Mouse (Mus musculus): ENCODE results near the gene Prdm11. TPM values are rescaled to one million over a fixed set of nuclear protein-coding genes. Genes with fewer than 3 reads are reported as not detected.

Gene Prdm11
- polyA plus RNA-seq, 1 experiment: 4.3 TPM

DNA sequence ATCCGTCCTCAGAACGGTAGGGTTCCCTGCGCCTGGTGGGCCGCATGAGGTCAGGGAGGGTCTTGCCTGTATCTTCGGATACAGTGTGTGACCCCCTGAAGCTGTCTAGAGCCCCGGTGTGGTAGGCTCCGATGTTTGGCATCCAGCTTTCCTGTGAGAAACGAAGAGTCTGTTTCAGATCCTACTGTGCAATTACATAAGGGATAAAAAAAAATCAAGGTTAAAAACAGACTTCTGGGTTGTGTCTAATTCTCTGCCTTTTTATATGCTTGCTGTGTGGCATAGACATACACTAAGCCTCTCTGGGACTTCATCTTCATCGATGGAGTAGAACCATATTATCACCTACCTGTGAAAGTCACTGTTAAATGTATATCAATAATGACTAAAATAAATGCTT lies 105.0 kb downstream of the Prdm11 start:
- Histone ChIP-seq H3K36me3 (ENCODE audit: control insufficient read depth, insufficient read depth, low read length) (no peaks in the 10 kb centered on the region), H3K4me3 (ENCODE audit: control insufficient read depth, low read depth, low read length) (no peak overlapping the region), H3K27ac (ENCODE audit: control insufficient read depth, insufficient read depth, low read depth, low read length) (no peak overlapping the region), H3K27me3 (ENCODE audit: control insufficient read depth, insufficient read depth, low read length) (no peaks in the 10 kb centered on the region), H3K4me1 (ENCODE audit: control insufficient read depth, insufficient read depth, low read length) (no peaks in the 10 kb centered on the region)
- TF ChIP-seq CTCF (IDR thresholded peaks at IDR 0.05; ENCODE audit: control insufficient read depth, insufficient read depth, insufficient replicate concordance, low read depth, low read length) (no peak), POLR2A (IDR thresholded peaks at IDR 0.05; ENCODE audit: control insufficient read depth, low read depth, low read length) (no peak)

DNA sequence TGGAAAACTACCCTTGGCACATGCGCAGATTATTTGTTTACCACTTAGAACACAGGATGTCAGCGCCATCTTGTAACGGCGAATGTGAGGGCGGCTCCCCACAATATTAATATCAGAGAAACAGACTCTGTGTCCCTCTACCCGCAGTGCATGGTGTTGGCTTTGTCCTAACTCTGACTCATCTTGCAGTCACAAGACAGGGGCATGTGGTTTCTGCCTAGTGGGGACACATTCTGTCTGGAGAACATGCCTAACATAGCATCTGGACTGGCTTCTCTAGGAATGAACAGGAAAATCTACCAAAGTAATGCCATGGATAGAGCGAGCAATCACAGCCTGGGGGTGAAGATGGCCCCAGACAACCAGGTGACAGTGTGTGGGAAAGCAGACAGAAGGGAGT lies 107.1 kb downstream of the Prdm11 start:
- no peak overlapping the region for H3K4me3 ChIP-seq (ENCODE audit: control insufficient read depth, low read depth, low read length)
- H3K27me3 ChIP-seq (ENCODE audit: control insufficient read depth, insufficient read depth, low read length): no peaks in the 10 kb centered on the region
- H3K27ac ChIP-seq (ENCODE audit: control insufficient read depth, insufficient read depth, low read depth, low read length): no peak overlapping the region
- TF ChIP-seq CTCF (IDR thresholded peaks at IDR 0.05; ENCODE audit: control insufficient read depth, insufficient read depth, insufficient replicate concordance, low read depth, low read length) (no peak), POLR2A (IDR thresholded peaks at IDR 0.05; ENCODE audit: control insufficient read depth, low read depth, low read length) (no peak)
- H3K4me1 ChIP-seq (ENCODE audit: control insufficient read depth, insufficient read depth, low read length): no peaks in the 10 kb centered on the region; the same call in 1 of the 2 replicates
- no peaks in the 10 kb centered on the region for H3K36me3 ChIP-seq (ENCODE audit: control insufficient read depth, insufficient read depth, low read length)

DNA sequence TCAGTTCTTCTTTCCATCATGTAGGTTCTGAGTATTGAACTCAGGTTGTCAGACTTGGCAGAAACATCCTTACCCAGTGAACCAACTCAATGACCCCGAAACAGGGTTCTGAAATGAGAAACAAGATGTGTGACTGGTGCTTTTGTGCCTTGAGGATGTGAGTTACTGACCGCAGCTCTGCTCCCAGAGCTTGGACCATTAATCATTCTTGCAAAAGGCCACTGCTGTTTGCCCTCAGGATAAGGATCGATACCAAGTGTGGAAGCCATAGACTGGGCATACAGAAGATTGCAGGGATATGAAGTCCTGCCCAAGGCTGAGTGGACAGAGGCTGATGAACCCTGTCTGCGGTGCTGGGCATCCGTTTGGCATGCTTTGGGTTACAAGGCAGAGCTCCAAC lies 107.9 kb downstream of the Prdm11 start:
- H3K27ac ChIP-seq (ENCODE audit: control insufficient read depth, insufficient read depth, low read depth, low read length): no peak overlapping the region

DNA sequence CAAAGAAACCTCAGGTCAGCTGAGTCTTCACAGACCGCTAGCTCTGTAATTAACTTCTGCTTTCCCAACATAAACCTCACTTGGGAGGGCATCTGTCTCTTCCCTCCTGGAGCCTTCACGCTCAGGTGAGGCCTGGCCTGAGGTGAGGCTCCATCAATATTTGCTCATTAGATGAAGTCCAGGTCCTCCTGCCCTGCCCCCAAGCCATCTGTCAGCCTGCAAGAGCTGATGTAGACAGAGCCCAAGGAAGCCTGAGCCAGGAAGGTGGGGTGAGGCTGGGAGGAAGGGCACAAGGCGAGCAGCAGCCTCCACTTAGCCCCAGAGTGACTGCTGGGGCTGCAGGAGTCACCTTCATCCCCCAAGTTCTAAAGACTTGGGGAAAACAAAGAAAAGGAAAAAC lies 110.5 kb downstream of the Prdm11 start:
- H3K27me3 ChIP-seq (ENCODE audit: control insufficient read depth, insufficient read depth, low read length): no peaks in the 10 kb centered on the region
- no peaks in the 10 kb centered on the region for H3K36me3 ChIP-seq (ENCODE audit: control insufficient read depth, insufficient read depth, low read length)
- H3K4me1 ChIP-seq (ENCODE audit: control insufficient read depth, insufficient read depth, low read length): no peaks in the 10 kb centered on the region; the same call in 1 of the 2 replicates
- no peak overlapping the region for H3K27ac ChIP-seq (ENCODE audit: control insufficient read depth, insufficient read depth, low read depth, low read length)
- no peak overlapping the region for H3K4me3 ChIP-seq (ENCODE audit: control insufficient read depth, low read depth, low read length)
- no peak for TF ChIP-seq CTCF (IDR thresholded peaks at IDR 0.05; ENCODE audit: control insufficient read depth, insufficient read depth, insufficient replicate concordance, low read depth, low read length)
- no peak for TF ChIP-seq POLR2A (IDR thresholded peaks at IDR 0.05; ENCODE audit: control insufficient read depth, low read depth, low read length)

More for the DNA sequence above, 107.9 kb downstream of the Prdm11 start:
- H3K4me3 ChIP-seq (ENCODE audit: control insufficient read depth, low read depth, low read length): no peak overlapping the region
- TF ChIP-seq POLR2A (IDR thresholded peaks at IDR 0.05; ENCODE audit: control insufficient read depth, low read depth, low read length) (no peak), CTCF (IDR thresholded peaks at IDR 0.05; ENCODE audit: control insufficient read depth, insufficient read depth, insufficient replicate concordance, low read depth, low read length) (no peak)
- H3K27me3 ChIP-seq (ENCODE audit: control insufficient read depth, insufficient read depth, low read length): no peaks in the 10 kb centered on the region
- no peaks in the 10 kb centered on the region for H3K36me3 ChIP-seq (ENCODE audit: control insufficient read depth, insufficient read depth, low read length)
- H3K4me1 ChIP-seq (ENCODE audit: control insufficient read depth, insufficient read depth, low read length): no peaks in the 10 kb centered on the region; the same call in 1 of the 2 replicates

DNA sequence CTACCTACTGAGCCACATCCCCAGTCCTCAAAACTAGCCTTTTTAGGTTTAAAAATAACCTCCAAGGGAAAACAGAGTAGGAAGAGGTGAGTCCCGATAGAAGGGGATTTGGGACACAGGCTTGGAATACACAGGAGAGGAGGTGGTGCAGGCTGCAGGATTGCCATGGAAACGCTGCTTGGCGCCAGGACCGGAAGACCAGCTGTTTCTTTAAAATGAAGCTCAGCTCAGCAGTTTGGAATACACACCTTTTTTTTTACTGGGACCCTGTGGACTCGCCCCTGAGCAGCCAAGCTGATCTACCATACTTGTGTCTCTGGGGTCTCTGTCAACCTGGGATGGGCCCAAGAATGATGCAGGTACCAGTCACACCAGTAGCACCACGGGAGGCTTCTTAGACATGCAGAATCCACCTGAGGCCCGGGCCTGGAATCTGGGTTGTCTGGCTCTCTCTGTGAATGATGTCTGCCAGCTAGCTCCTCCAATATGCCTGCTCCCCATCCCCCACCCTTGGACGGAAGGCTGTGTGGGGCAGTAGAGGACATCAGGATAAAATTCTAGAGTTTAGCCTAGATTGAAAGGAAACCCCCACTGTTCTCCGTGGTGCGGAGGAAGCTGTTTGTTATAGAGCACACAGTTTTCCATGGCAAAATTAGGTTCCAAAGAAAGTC lies 111.5 kb downstream of the Prdm11 start:
- no peak for TF ChIP-seq CTCF (IDR thresholded peaks at IDR 0.05; ENCODE audit: control insufficient read depth, insufficient read depth, insufficient replicate concordance, low read depth, low read length)
- no peak for TF ChIP-seq POLR2A (IDR thresholded peaks at IDR 0.05; ENCODE audit: control insufficient read depth, low read depth, low read length)
- Histone ChIP-seq H3K27ac (ENCODE audit: control insufficient read depth, insufficient read depth, low read depth, low read length) (no peak overlapping the region), H3K27me3 (ENCODE audit: control insufficient read depth, insufficient read depth, low read length) (no peaks in the 10 kb centered on the region), H3K36me3 (ENCODE audit: control insufficient read depth, insufficient read depth, low read length) (no peaks in the 10 kb centered on the region), H3K4me1 (ENCODE audit: control insufficient read depth, insufficient read depth, low read length) (no peaks in the 10 kb centered on the region; the same call in 1 of the 2 replicates), H3K4me3 (ENCODE audit: control insufficient read depth, low read depth, low read length) (no peak overlapping the region)

DNA sequence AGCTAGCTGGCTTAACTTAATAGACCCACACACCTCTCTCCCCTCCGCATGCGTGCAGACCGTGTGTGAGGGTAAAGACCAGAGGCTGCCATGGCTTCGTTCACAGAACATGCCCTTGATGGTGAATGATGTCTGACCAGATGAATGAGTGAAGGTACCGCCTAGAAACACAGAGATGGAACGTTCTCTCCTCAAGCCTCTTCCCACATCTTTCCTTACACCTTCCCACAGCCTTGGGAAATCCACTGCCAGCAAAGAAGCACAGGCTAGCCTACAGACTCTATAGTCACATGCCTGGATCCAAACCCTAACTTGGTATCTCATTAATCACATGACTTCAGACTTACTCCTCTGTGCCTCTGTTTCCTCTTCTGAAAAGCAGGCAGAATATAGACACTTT lies 112.6 kb downstream of the Prdm11 start:
- no peaks in the 10 kb centered on the region; the same call in 1 of the 2 replicates for H3K4me1 ChIP-seq (ENCODE audit: control insufficient read depth, insufficient read depth, low read length)
- no peak for TF ChIP-seq POLR2A (IDR thresholded peaks at IDR 0.05; ENCODE audit: control insufficient read depth, low read depth, low read length)
- no peak for TF ChIP-seq CTCF (IDR thresholded peaks at IDR 0.05; ENCODE audit: control insufficient read depth, insufficient read depth, insufficient replicate concordance, low read depth, low read length)
- H3K27ac ChIP-seq (ENCODE audit: control insufficient read depth, insufficient read depth, low read depth, low read length): no peak overlapping the region

DNA sequence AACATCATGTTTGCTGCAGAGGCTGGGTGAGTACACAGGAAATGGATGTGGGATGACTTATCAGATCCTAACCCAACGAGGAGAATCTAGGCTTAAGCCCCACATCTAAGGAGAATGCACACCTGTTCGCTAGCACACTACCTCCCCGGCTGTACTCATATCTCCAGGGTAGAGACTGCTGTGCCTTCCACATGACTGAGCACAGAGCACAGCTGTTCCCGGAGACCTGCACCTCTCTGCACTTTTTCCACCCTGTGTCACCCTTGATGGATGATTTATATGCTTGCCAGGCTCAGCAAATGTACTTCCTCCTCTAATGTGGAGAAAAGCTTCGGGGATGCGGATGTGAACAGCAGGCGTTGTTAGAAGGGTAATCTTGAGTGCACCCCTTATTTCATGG lies 114.9 kb downstream of the Prdm11 start:
- no peaks in the 10 kb centered on the region; the same call in 1 of the 2 replicates for H3K4me1 ChIP-seq (ENCODE audit: control insufficient read depth, insufficient read depth, low read length)
- H3K36me3 ChIP-seq (ENCODE audit: control insufficient read depth, insufficient read depth, low read length): no peaks in the 10 kb centered on the region
- H3K4me3 ChIP-seq (ENCODE audit: control insufficient read depth, low read depth, low read length): no peak overlapping the region
- no peaks in the 10 kb centered on the region for H3K27me3 ChIP-seq (ENCODE audit: control insufficient read depth, insufficient read depth, low read length)
- H3K27ac ChIP-seq (ENCODE audit: control insufficient read depth, insufficient read depth, low read depth, low read length): no peak overlapping the region
- TF ChIP-seq CTCF (IDR thresholded peaks at IDR 0.05; ENCODE audit: control insufficient read depth, insufficient read depth, insufficient replicate concordance, low read depth, low read length): no peak
- no peak for TF ChIP-seq POLR2A (IDR thresholded peaks at IDR 0.05; ENCODE audit: control insufficient read depth, low read depth, low read length)

More for the DNA sequence above, 112.6 kb downstream of the Prdm11 start:
- Histone ChIP-seq H3K4me3 (ENCODE audit: control insufficient read depth, low read depth, low read length) (no peak overlapping the region), H3K36me3 (ENCODE audit: control insufficient read depth, insufficient read depth, low read length) (no peaks in the 10 kb centered on the region), H3K27me3 (ENCODE audit: control insufficient read depth, insufficient read depth, low read length) (no peaks in the 10 kb centered on the region)

All from testis, adult 2 months (tissue).